Mouse (Mus musculus) heart, postnatal 0 days (tissue): ENCODE data around the gene Npat.

Experiments
- CTCF ChIP-seq: IDR thresholded peaks from 2 replicates; pipeline ENCODE4 v1.5.1; 2016; ENCODE audit warnings: antibody characterized with exemption, control low read depth, low read depth
- EP300 ChIP-seq: IDR thresholded peaks from 2 replicates; pipeline ENCODE4 v1.6.1; 2016; ENCODE audit warnings: antibody characterized with exemption, low read depth

- no peak for TF ChIP-seq EP300
- TF ChIP-seq CTCF: no peak
Observed at GRCm38 (mm10) chr9:53598631-53599030, 61.8 kb downstream of the Npat start.
